Mouse (Mus musculus) frontal cortex, adult (tissue): ENCODE measurements around the gene Hsd17b1.

Source experiments
- ATAC-seq: cut with Nextera tagmentation; 2 replicates; pipeline ENCODE4 v1.9.2; 2017; ENCODE audit warnings: mild to moderate bottlenecking, moderate library complexity, mixed read lengths; ENCODE audit not compliant: low TSS enrichment

Gene Hsd17b1

DNA sequence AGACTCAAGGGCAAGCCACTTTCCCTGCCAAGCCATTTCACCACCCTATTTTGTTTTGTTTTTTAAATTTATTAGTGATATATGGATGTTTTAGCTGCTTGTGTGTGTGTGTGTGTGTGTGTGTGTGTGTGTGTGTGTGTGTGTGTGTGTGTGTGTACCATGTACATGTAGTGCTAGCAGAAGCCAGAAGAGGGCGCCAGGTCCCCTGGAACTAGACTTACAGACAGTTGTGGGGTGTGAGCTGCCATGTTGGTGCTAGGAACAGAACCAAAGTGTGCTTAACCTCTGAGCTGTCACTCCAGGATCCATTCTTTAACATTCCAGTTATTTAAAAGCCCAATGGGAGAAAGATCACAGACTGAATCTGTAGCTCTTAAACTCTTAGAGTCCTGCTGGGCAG is 48.9 kb downstream of the Hsd17b1 start:
- no peak for ATAC-seq

DNA sequence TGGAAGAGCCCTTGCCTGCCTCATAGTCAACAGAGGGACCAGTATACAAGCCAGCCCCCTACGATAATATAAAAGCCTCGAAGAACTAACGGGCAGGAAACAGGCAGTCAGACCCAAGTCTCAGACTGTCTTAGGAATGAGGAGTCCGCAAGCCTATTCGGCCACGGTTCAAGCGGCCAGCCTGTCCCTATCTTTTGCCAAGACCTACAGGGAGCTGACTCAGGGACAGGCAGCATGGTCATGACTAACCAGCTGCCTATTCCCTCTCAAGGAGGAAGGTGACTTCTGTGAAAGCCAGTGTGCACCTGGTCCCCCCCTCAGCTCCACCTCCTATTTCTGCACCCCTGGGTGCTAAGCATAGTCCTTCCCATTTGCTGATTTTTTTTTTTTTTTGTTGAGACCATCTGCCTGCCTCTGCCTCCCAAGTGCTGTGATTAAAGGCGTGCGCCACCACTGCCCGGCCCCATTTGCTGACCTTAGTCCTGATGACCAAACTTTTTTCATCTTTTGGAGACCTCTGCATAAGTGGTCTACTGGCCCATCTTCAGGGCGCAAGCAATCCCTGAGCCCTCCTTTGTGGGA is 50.9 kb downstream of the Hsd17b1 start:
- no peak for ATAC-seq
